Mouse (Mus musculus) 3134 (cell line): ENCODE measurements around the gene Atoh8.

Experiments
- DNase-seq: peaks from one replicate; pipeline ENCODE4 v3.0.0-alpha.2; 2011; ENCODE audit warnings: low spot score; ENCODE audit not compliant: insufficient read length; ENCODE audit errors: extremely low read depth

The Atoh8 gene

GRCm38 (mm10) chr6:72255294-72255693, 19.9 kb upstream of the Atoh8 start:
- DNase-seq = no peak

DNA sequence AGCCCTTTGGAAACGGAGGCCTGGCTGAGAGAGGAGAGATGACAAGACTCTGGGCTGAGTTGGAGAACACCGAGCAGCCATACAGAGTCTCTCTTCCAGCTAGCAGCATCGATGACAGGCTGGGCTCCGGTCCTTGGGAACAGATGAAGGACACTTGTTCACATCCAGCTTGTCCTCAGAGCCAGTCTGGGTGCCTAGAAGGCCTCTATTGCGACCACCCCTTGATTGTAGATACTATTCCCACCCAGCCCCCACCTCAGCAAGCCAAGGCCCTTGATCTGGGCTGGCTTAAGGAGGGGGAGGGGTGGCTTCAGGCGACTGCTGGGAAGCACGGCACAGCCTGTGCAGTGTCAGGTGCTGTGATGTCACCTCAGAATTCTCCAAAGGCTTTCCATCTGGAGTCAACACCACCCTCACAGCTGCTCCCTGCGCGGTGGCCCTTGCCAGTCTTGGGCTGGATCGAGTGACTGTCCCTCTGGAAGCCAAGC, 19.3 kb upstream of the Atoh8 start:
- DNase-seq = no peak

DNA sequence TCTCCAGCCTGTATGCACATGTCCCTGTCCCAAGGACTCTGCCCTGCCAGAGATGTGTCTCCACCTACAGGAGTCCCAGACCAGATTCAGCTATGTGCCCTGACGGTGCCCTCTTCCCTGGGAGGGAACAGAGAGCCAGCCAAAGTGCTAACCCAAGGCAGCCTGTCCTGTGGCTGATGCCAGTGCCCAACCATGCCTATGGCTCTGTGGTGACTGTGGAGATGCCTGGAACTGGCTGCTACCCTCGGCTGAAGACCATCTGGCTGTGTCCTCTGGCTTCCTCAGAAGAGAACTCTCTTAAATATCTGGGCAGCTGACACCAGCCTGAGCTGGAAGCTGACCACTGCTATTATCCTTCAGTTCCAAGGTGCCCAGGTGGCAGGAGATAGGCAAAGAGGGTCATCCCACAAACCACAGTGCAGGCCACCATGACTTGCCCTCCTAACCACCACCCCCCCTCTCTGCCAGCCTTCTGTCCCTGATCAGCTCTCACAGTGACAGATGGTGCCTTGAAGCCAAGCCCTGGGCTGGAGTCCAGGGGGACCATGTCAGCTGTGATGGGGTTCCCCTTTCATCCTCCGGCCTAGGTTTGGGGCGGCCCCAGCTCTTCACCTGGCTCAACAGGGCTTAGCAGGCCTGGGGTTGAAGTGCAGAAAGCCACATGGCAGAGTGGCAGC, 18.7 kb upstream of the Atoh8 start:
- DNase-seq = peak; percentile 44

GRCm38 (mm10) chr6:72253168-72253567, 17.8 kb upstream of the Atoh8 start:
- DNase-seq = no peak

- DNase-seq = no peak
Observed at GRCm38 (mm10) chr6:72252433-72252832, 17.1 kb upstream of the Atoh8 start.

GRCm38 (mm10) chr6:72249981-72250380, 14.6 kb upstream of the Atoh8 start:
- no peak for DNase-seq

DNA sequence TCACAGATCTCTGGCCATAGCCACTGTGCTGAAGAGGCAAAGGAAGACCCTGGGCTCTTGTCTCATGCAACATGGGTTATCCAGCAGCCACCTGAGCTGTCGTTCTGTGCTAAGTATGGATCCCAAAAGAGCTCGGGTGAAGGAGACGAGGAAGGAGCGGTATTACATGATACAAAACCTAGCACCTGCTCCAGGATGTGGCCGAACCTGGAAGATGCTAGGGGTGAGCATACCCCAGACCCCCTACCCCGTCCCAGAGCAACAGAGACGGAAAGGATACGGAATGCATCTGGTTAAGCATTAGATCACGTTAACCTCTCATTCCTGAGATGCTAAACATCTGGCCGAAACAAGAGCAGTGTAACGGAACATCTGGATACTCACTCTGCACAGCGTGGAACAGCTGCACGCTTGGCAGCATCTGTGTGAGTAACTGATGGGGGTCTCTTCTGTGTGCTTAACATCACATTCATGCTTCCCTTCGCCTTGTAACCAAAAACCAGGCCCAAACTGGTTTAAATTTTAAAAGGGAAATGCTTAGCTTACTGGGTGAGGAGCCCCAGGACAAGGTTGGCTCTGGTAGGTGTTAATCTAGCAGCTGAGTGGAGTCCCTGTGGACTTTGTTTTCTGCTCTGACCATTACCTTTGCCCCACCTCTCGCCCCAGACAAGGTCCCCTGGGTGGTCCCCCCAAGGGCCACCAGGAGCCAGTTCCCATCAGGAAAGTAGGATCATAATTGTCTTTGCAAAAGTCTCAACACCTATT, 13.0 kb upstream of the Atoh8 start:
- DNase-seq = no peak

DNA sequence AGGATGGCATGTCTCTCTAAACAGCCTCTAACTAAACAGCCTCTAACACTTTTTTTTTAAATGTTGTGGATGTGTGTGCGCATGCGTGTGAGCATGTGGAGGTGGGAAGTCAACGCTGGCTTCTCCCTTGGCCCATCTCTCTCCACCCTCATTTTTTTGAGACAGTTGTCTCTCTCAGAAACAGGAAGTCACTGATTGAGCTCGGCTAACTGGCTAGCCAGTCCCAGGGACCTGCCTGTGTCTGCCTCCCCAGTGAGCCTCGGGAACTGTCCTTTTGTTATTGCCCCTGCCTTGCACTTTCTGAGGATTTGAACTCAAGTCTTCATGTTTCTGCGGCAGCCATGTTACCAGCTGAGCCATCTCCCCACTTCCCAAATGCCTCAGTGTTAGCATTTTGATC, 10.9 kb upstream of the Atoh8 start:
- DNase-seq = no peak

GRCm38 (mm10) chr6:72244569-72245285, 9.3 kb upstream of the Atoh8 start:
- DNase-seq = peak; percentile 65

GRCm38 (mm10) chr6:72244144-72244549, 8.8 kb upstream of the Atoh8 start:
- DNase-seq = peak; percentile 83

GRCm38 (mm10) chr6:72242532-72243320, 7.3 kb upstream of the Atoh8 start:
- DNase-seq = peak; percentile 75

- no peak for DNase-seq
Observed at GRCm38 (mm10) chr6:72241843-72242154, 6.4 kb upstream of the Atoh8 start.

DNA sequence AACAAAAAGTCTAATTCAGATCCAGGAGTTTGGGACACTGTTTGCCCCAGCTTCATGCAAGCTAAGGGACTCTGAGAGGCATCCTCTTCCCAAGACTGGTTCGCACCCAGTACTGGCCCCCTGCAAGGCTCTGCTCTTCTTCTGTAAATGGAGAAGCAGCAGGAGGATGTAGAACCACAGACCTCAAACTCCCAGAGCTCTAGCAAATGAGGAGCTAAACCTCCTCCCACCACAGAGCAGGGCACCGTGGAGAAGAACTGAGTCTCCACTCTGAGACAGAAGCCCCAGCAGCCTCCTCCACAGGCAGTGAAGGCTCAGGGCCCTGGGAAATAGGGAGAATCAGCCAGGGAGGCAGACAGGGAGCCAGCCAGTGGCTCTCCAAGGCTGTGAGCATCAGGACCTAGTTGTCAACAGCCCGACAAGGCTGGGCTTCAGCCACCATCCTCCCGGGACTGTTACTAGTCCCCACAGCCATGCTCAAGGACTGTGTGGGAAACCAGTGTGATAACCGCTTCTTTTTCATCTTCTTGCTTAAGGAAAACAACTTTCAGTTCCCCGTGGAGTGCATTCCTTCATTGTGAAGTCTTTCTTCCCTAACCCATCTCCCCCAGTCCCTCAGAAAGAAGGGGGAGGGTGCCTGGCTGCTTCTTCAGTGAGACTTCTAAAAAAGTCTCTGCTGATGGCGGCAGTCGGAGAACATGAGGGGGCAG, 5.9 kb upstream of the Atoh8 start:
- no peak for DNase-seq

DNA sequence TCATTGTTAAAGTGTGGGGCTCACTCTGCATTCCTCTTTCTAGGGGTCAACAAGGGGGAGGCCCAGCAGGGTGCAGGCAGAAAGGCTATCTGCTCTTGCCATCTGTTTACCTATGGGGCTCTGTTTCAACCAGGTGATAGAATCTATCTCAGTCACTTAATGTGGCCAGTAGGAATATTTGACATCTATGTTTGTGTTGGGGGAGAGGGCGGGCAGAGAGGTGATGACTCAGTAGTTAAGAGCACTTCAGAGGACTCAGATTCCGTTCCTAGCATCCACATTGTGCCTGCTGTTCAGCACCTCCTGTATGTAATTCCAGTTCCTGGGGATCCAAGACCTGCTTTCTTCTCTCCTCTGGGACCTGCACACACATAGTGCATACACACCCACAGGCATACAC, 4.7 kb upstream of the Atoh8 start:
- no peak for DNase-seq

DNA sequence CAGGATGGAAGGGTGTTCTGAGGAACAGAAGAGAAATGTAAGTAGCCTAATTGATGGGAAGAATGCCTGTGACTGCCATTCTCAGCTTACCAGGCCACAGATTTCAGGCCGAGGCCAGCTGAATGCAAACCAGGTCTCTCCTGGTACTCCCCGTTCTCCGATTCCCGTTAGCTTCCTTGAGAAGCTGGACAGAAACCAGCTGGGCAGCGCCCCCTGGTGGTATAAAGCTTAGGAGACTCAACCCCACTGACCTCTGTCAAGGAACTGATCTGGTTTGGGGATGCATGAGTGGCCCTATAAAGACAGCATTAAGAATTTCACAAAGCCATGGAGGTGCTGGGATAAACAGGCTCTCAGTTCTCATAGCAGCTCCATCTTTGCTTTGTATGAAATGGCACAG, 1.7 kb upstream of the Atoh8 start:
- DNase-seq = peak; percentile 48

GRCm38 (mm10) chr6:72235807-72236407, 530 bp upstream of the Atoh8 start:
- no peak for DNase-seq

DNA sequence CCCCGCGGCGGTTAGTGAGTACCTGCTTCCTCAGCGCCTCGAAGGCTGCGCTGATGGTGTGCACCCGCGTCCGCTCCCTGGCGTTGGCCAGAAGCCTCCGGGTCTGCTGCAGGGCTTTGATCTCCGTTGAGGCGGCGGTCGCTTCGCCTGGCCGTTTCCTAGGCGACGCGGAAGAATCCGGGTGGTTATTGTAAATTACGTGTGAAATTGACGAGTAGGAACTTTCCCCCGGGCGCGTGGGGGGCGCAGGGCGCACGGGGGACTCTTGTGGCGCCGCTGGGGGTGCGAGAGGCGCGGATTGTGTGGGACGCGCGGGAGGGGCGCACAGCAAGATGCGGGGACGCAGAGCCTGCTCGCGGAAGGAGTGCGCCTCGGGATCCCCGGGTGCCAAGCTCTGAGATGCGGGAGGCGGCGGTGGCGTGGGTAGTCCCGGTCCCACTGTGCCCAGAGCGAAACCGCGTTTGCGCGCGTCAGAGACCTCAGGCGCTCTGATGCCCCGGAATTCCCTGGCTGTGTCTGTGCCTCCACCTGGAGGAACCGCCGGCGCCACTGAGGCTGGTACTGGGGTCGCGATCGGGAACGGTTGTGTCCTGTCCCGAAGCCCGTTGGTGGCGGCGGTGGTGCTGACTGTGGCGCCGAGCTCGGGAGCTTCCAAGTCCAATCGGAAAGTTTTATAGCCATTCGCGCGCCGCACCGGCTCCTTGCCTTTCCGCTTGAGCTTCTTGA, 842 bp downstream of the Atoh8 start:
- peak; percentile 67 for DNase-seq

GRCm38 (mm10) chr6:72233950-72234349, 1.4 kb downstream of the Atoh8 start:
- no peak for DNase-seq

GRCm38 (mm10) chr6:72232870-72233269, 2.5 kb downstream of the Atoh8 start:
- DNase-seq = no peak
